Mouse (Mus musculus) stomach, embryonic 14.5 days (tissue): ENCODE results near the gene Hspa1l. TPM values are rescaled to one million over a fixed set of nuclear protein-coding genes. Genes with fewer than 3 reads are reported as not detected.
"Not testable (repeated sequence)": the region's sequence is repeated elsewhere in the genome, so short reads cannot be mapped to it uniquely, and the experiment has no call there.

Experiments used
- ATAC-seq: fragments of 200-750 bp; cut with Nextera tagmentation; 2 replicates; pipeline ENCODE4 v1.8.0; 2017; ENCODE audit warnings: low read depth, moderate TSS enrichment; ENCODE audit not compliant: insufficient number of reproducible peaks, insufficient read depth, low FRiP score
- H3K27ac ChIP-seq: fragments of 300-500 bp; sonication (generic); 2 replicates; pipeline ENCODE4 v1.5.1; 2014; ENCODE audit warnings: mild to moderate bottlenecking, low read length, moderate library complexity, mixed read lengths
- H3K27me3 ChIP-seq: fragments of 300-500 bp; sonication (generic); 2 replicates; pipeline ENCODE4 v1.6.1; 2014; ENCODE audit warnings: low read length, control low read depth, mixed read lengths; ENCODE audit not compliant: control insufficient read depth, insufficient read depth
- H3K36me3 ChIP-seq: fragments of 300-500 bp; sonication (generic); 2 replicates; pipeline ENCODE4 v1.6.1; 2014; ENCODE audit warnings: mild to moderate bottlenecking, control low read depth, low read length, moderate library complexity, mixed read lengths; ENCODE audit not compliant: control insufficient read depth, insufficient read depth
- H3K4me1 ChIP-seq: fragments of 300-500 bp; sonication (generic); 2 replicates; pipeline ENCODE4 v1.6.1; 2014; ENCODE audit warnings: low read length, control low read depth, mixed read lengths; ENCODE audit not compliant: control insufficient read depth, insufficient read depth
- H3K4me2 ChIP-seq: fragments of 300-500 bp; sonication (generic); replicated peaks from 2 replicates; pipeline ENCODE4 v1.6.1; 2014; ENCODE audit warnings: low read depth, low read length, control low read depth
- H3K4me3 ChIP-seq: fragments of 300-500 bp; sonication (generic); 2 replicates; pipeline ENCODE4 v1.5.1; 2014; ENCODE audit warnings: low read depth, low read length, control low read depth
- H3K9ac ChIP-seq: fragments of 300-500 bp; sonication (generic); replicated peaks from 2 replicates; pipeline ENCODE4 v1.6.1; 2014; ENCODE audit warnings: low read depth, mild to moderate bottlenecking, control low read depth, low read length, moderate library complexity, mixed read lengths
- H3K9me3 ChIP-seq: fragments of 300-500 bp; sonication (generic); 2 replicates; pipeline ENCODE4 v1.6.1; 2016; ENCODE audit warnings: low read depth, low read length, control low read depth; ENCODE audit not compliant: control insufficient read depth
- WGBS: fragments of 180-500 bp; shearing (Covaris S2); extraction: QIAGEN DNeasy Blood & Tissue Kit; methylation state at CpG from one replicate; pipeline ENCODE4 v1.1.7; 2014; 5-methylcytosine and 5-hydroxymethylcytosine counted together
- polyA plus RNA-seq: library from polyadenylated mRNA; unstranded; fragments of >200 nt; fragmentation: Nextera tagmentation; extraction: Ambion mirVana; gene quantifications from 2 replicates; pipeline ENCODE4 v1.2.1, GENCODE M21; 2014

The Hspa1l gene
- polyA plus RNA-seq, 1 experiment from 2014 or later: 0.75 TPM

DNA sequence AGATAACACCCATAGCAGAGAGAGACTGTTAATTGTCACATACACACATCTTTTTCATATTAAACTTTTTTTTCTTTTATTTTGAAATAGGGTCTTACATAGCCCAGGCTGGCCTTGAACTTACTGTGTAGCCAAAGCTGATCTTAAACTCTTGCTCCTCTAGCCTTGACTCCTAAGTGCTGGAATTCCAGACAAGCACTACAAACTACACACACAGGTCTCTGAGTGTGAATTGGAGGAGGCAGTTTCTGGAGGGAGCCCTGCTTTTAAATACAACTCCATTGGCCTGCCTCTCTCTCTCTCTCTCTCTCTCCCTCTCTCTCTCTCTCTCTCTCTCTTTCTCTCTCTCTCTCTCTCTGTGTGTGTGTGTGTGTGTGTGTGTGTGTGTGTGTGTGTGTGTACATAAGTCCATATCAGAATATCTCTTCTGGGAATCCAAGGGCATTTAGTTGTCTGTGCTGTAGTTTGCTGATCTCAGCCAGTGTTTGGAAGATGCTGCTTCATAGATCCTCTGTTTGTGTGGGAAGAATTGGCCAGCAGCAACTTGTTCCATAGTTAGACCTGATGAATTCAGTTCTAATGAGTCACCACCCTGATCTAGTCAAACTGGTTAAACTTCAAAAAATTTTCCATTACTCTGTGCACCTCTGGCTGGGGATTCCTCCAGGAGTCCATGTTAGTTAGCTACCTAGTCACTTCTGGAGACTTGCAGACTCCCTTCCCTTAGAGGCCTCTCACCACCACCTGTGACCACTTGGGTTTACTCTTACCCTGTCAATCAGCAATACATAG lies 11.6 kb upstream of the Hspa1l start:
- H3K4me3 ChIP-seq: no peak overlapping the region
- peaks cover 14% of the 10 kb centered on the region; the same call in 1 of the 2 replicates for H3K4me1 ChIP-seq
- H3K27me3 ChIP-seq: no peaks in the 10 kb centered on the region
- no peaks in the 10 kb centered on the region for H3K36me3 ChIP-seq
- H3K27ac ChIP-seq: peak overlapping the region; percentile 39; the same call in 1 of the 2 replicates
- H3K9ac ChIP-seq: no peak overlapping the region
- H3K9me3 ChIP-seq: no peaks in the 10 kb centered on the region
- ATAC-seq: no peak
- H3K4me2 ChIP-seq: peak overlapping the region; percentile 69; the same call in 1 of the 2 replicates

DNA sequence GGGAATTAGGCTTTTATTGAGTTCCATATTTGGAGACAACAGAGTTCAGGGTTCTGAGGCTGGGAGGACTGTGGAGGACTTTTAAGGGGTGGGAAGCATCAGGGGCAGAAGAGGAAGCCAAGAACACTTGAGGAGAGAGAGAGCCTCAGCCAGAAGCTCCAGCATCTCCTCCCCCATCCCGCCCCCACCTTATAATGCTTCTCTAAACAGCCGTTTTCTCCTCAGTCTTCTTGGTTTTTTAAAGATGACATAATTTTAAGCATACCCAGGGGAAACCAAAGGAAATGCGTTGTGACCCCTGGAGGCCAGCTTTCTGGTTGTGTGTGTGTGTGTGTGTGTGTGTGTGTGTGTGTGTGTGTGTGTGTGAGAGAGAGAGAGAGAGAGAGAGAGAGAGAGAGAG lies 10.4 kb upstream of the Hspa1l start:
- Histone ChIP-seq H3K4me1 (peaks cover 14% of the 10 kb centered on the region; the same call in 1 of the 2 replicates), H3K36me3 (no peaks in the 10 kb centered on the region), H3K9ac (no peak overlapping the region), H3K4me3 (no peak overlapping the region), H3K27me3 (no peaks in the 10 kb centered on the region), H3K27ac (peak overlapping the region; percentile 36; the same call in 1 of the 2 replicates), H3K4me2 (no peak overlapping the region; the same call in 1 of the 2 replicates), H3K9me3 (no peaks in the 10 kb centered on the region)
- ATAC-seq: no peak
- 11% methylated on average over 3 of the region's 3 CpGs for WGBS

DNA sequence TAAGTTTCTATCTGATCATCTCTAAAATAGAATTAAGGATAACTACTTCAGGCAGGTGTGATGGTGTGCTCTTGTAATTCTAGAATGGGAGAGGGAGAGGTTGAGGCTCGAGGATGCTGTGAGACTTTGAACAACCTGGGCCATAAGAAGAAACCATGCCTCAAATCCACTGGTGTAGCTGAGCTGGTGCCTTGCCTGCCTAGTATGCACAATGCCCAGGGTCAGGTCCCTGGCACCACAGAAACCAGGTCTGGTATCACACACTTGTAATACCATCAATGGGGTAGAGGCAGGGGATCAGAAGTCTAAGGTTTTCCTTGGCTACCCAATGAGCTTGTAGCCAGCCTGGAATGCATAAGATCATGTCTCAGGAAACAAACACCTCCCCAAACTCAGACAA lies 9.7 kb upstream of the Hspa1l start:
- Histone ChIP-seq H3K4me3 (no peak overlapping the region), H3K9me3 (no peaks in the 10 kb centered on the region), H3K27ac (no peak overlapping the region; the same call in 1 of the 2 replicates), H3K27me3 (0 out of 2 replicates have a peak, but pooled peaks cover 2% of the 10 kb centered on the region), H3K4me2 (no peak overlapping the region), H3K9ac (no peak overlapping the region), H3K36me3 (no peaks in the 10 kb centered on the region), H3K4me1 (peaks cover 14% of the 10 kb centered on the region; the same call in 1 of the 2 replicates)
- WGBS: 68% methylated on average over 1 of the region's 1 CpGs
- ATAC-seq: no peak

DNA sequence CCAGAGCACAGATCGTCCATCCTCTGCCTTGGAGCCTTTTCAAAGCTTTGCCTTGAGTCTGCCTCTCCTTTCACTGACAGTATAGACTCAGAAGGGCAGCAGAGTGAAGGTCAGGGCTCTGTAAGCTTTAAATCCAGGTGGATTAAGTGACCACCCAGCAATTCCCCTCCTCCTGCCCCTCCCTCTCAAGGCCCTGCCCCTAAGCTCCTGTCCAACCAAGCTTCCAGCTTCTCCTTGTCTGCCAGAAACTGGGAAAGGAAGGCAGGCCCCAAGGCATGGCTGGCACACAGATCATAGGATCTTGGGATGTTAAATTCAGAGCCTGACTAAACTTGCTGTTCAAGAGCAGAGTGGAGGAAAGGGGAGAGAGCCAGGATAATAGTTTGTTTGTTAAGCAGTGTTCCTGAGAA lies 7.9 kb upstream of the Hspa1l start:
- H3K4me3 ChIP-seq: no peak overlapping the region
- peaks cover 14% of the 10 kb centered on the region; the same call in 1 of the 2 replicates for H3K4me1 ChIP-seq
- 7% methylated on average over 1 of the region's 1 CpGs for whole genome bisulfite sequencing
- H3K27ac ChIP-seq: peak overlapping the region; percentile 44; the same call in 1 of the 2 replicates
- ATAC-seq: no peak
- H3K9me3 ChIP-seq: no peaks in the 10 kb centered on the region
- H3K9ac ChIP-seq: no peak overlapping the region
- H3K27me3 ChIP-seq: peaks cover 11% of the 10 kb centered on the region
- H3K4me2 ChIP-seq: no peak overlapping the region
- no peaks in the 10 kb centered on the region for H3K36me3 ChIP-seq

DNA sequence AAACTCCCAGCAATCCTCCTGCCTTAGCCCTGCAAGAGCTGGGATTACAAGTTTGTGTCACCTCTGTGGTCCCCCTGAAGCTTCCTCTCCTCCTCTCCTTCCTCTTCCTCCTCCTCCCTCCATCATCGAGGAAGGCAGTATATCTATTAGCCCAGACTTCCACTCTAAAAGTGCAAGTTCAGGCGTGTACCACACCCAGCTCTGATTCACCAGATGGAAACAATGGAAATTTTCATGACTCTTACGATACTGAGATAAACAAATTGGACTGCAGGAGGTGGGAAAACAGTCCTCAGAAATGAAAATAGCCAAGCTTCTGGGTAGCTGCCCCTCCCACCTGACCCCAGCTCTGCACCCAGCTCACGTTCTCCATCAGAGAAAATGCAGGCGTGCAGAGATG lies 6.9 kb upstream of the Hspa1l start:
- peaks cover 11% of the 10 kb centered on the region for H3K27me3 ChIP-seq
- no peaks in the 10 kb centered on the region for H3K36me3 ChIP-seq
- H3K27ac ChIP-seq: no peak overlapping the region
- WGBS: 60% methylated on average over 5 of the region's 5 CpGs
- no peaks in the 10 kb centered on the region for H3K9me3 ChIP-seq
- H3K4me1 ChIP-seq: peaks cover 8% of the 10 kb centered on the region; the same call in 1 of the 2 replicates
- no peak overlapping the region for H3K4me3 ChIP-seq
- no peak overlapping the region for H3K9ac ChIP-seq
- ATAC-seq: no peak
- no peak overlapping the region for H3K4me2 ChIP-seq

DNA sequence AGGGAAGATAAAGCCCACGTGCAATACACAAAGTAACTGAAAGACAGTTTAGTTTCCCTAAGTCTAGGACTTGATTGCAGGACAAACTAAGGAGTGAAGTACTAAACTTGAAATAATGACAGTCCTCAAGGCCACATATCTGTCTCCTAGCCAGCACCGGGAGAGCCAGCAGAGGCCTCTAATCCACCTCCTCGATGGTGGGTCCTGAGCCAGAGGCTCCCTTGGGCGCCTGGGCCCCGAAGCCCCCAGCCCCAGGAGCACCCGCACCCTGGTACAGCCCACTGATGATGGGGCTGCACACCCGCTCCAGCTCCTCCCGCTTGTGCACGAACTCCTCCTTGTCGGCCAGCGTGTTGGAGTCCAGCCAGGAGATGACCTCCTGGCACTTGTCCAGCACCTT lies 2.7 kb upstream of the Hspa1l start, which contains the start of gene Gm20481:
Gene Gm20481 (plus strand): TSS at position 91 of the 400 bp plus-strand sequence.
- whole genome bisulfite sequencing: 66% methylated on average over 5 of the region's 11 CpGs

DNA sequence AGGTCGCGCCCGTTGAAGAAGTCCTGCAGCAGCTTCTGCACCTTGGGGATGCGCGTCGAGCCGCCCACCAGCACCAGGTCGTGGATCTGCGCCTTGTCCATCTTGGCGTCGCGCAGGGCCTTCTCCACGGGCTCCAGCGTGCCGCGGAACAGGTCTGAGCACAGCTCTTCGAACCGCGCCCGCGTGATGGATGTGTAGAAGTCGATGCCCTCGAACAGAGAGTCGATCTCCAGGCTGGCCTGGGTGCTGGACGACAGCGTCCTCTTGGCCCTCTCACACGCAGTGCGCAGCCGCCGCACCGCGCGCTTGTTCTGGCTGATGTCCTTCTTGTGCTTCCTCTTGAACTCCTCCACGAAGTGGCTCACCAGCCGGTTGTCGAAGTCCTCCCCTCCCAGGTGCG lies 1.7 kb upstream of the Hspa1l start:
- not testable (repeated sequence) for H3K9ac ChIP-seq, H3K36me3 ChIP-seq, H3K4me1 ChIP-seq, H3K9me3 ChIP-seq, H3K27ac ChIP-seq, ATAC-seq, H3K4me2 ChIP-seq, H3K4me3 ChIP-seq
- H3K27me3 ChIP-seq: peaks cover 11% of the 10 kb centered on the region
- WGBS: 35% methylated on average over 6 of the region's 37 CpGs

More for the DNA sequence above, 2.7 kb upstream of the Hspa1l start, which contains the start of gene Gm20481:
- H3K9me3 ChIP-seq, ATAC-seq, H3K9ac ChIP-seq, H3K36me3 ChIP-seq, H3K4me3 ChIP-seq, H3K4me1 ChIP-seq, H3K4me2 ChIP-seq, H3K27ac ChIP-seq: not testable (repeated sequence)
- peaks cover 11% of the 10 kb centered on the region for H3K27me3 ChIP-seq

DNA sequence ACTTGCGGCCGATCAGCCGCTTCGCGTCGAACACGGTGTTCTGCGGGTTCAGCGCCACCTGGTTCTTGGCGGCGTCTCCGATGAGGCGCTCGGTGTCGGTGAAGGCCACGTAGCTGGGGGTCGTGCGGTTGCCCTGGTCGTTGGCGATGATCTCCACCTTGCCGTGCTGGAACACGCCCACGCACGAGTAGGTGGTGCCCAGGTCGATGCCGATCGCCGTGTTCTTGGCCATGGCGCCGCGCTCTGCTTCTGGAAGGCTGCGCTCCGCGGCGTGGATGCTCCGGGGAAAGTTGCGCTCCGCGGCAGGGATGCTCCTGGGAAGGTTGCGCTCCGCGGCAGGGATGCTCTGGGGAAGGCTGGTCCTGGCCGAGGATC lies 822 bp upstream of the Hspa1l start:
- ATAC-seq, H3K4me1 ChIP-seq, H3K27ac ChIP-seq, H3K9me3 ChIP-seq, H3K9ac ChIP-seq, H3K36me3 ChIP-seq: not testable (repeated sequence)
- WGBS: 1% methylated on average over 13 of the region's 43 CpGs
- peaks cover 11% of the 10 kb centered on the region for H3K27me3 ChIP-seq
- H3K4me3 ChIP-seq: peak overlapping the region; percentile 26; the same call in 1 of the 2 replicates
- peak overlapping the region; percentile 52 for H3K4me2 ChIP-seq
